Mouse (Mus musculus): ENCODE results near the gene Adarb2.
"Not testable (repeated sequence)": the region's sequence is repeated elsewhere in the genome, so short reads cannot be mapped to it uniquely, and the experiment has no call there.

DNA sequence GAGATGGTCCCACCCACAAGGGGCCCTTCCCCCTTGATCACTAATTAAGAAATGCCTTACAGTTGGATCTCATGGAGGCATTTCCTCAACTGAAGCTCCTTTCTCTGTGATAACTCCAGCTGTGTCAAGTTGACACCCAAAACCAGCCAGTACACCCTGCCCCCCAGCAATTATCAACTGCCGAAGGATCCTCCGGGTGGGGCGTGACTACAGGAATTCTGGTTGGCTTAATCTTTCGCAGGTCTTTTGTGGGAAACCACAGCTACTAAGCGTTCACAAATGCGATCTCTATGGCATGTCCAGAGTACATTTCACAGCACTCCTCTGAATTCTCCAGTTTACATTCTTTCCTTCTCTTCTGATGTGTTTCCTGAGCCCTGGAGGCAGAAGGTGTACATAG is 406.3 kb downstream of the Adarb2 start:
- not testable (repeated sequence) for TF ChIP-seq POLR2A (IDR thresholded peaks at IDR 0.05; ENCODE audit: low read depth, low read length); MAX (IDR thresholded peaks at IDR 0.05; ENCODE audit: low read length); ZKSCAN1 (IDR thresholded peaks at IDR 0.05; ENCODE audit: borderline replicate concordance, low read depth, low read length); USF2 (conservative IDR thresholded peaks at IDR 0.05; ENCODE audit: low read depth, low read length); IRF4 (IDR thresholded peaks at IDR 0.05; ENCODE audit: low read depth, low read length)
